Mouse (Mus musculus) left cerebral cortex, postnatal 10 days (tissue): ENCODE measurements at regions not wholly inside any gene's neighbourhood (a gene's known extent, or its start where the extent isn't known, plus 50 kb on each side); places are given as distances from the start of the nearest gene placed in this dataset.
A peak's percentile ranks its signal among the peaks of the same experiment; 100 is the strongest.

ENCODE experiments used
- DNase-seq, 2 experiments: peaks; one replicate each; pipeline ENCODE4 v3.0.0; 2021 to 2022; ENCODE audit warnings: low spot score in 2 of 2, mixed read lengths in 1 of 2; ENCODE audit errors: extremely low spot score in 1 of 2
- intact Hi-C: fragments of 180-260 bp; cut with DNase I; formaldehyde crosslinking; loops from one replicate; pipeline ENCODE4 v1.15.1; 2025

GRCm38 (mm10) chr11:117036977-117037376, 78.0 kb upstream of the Sec14l1 start:
- intact Hi-C loops: no loop called here
- DNase-seq: no peak

- intact Hi-C loops: no loop called here
- DNase-seq: no peak
Measured at GRCm38 (mm10) chr11:117038282-117039106, 76.5 kb upstream of the Sec14l1 start.

DNA sequence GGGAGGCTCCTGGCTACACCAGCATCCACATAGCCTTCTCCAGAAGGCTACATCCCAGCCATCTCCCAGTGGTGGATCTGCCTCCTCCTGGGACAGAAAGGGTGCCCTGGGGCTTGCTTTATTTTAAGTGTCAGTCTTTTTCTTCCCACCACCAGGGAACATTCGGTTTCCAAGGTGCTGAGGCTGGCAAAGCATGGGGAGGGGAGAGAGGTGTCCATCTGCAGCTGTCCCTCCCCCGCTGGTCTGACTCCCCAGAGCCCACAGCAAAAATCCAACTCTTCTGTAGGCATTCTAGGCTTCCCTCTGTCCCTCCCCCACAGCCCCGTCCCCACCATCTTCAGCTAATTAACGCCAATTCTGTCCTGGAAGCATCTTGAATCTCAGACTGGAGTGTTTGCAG, 74.1 kb upstream of the Sec14l1 start:
- intact Hi-C loops: loop anchor here (5.0 kb wide), 1 partner anchor 124 kb away; the partner anchor contains the start of gene Mgat5b
- no peak for DNase-seq

- intact Hi-C loops: loop anchor here (5.0 kb wide), 1 partner anchor 125 kb away; the partner anchor contains the start of gene Mgat5b
Measured at GRCm38 (mm10) chr11:117042336-117042735, 72.6 kb upstream of the Sec14l1 start.

GRCm38 (mm10) chr11:117043524-117043923, 71.4 kb upstream of the Sec14l1 start:
- intact Hi-C loops: loop anchor here (5.0 kb wide), 1 partner anchor 126 kb away; the partner anchor contains the start of gene Mgat5b
- peak in 1 of 2 experiments; percentile 73 for DNase-seq

More at GRCm38 (mm10) chr11:117042336-117042735, 72.6 kb upstream of the Sec14l1 start:
- DNase-seq: no peak

GRCm38 (mm10) chr11:117044731-117045130, 70.2 kb upstream of the Sec14l1 start:
- intact Hi-C loops: loop anchor here (5.0 kb wide), 1 partner anchor 127 kb away; the partner anchor contains the start of gene Mgat5b
- no peak for DNase-seq

- intact Hi-C loops: no loop called here
- no peak for DNase-seq
Measured at GRCm38 (mm10) chr11:117046636-117047035, 68.3 kb upstream of the Sec14l1 start.

DNA sequence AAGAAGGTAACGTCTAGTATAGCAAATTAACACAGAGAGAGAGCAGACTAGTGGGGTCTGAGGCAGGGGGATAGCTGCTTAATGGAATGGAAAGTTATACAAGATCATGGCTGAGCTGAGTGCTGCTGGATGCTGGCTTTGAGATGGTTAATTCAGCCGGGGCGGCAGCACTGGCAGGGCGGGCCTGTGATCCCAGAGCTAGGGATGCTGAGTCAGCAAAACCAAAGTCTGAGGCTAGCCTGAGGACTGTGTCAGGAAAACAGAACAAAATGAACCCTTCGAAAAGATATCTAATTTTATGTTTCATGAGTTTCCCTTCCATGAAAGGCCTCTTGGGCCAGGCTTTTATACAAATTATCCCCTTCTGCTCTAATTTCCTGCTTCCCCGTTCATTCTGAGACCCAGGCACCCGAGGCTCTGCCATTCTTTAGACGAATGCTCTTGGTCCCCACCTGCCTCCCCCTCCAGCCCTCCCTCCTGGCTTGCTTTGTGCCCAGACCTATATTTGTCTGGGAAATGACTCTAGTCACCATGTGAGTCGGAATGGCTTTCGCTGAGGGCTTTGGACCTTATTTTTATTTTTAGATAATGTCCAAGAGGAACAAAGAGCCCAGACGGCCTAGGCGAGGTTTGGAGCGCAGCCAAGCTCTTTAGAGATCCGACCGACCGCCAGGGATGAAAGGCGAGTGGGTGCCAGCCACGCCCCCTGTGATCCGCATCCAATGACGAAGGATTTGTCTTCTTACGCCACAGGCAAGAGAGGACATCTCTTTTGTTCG, 67.6 kb upstream of the Sec14l1 start:
- intact Hi-C loops: no loop called here
- DNase-seq: peak in 1 of 2 experiments; percentile 89

DNA sequence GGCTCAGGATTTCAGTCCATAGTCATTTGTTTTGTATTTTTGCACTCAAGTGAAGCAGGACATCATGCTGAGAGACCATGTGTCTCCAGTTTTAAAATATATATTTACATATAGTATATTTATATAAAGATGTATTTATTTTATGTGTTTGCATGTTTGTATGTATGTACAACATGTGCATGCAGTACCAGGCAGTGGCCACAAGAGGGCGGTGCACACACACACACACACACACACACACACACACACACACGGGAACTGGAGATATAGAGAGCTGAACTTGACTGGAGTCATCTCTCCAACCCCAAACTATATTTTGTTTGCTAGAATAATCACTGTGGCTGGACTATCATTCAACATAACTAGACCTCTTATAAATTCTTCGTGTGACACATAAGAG, 66.1 kb upstream of the Sec14l1 start:
- no peak for DNase-seq
- intact Hi-C loops: no loop called here

DNA sequence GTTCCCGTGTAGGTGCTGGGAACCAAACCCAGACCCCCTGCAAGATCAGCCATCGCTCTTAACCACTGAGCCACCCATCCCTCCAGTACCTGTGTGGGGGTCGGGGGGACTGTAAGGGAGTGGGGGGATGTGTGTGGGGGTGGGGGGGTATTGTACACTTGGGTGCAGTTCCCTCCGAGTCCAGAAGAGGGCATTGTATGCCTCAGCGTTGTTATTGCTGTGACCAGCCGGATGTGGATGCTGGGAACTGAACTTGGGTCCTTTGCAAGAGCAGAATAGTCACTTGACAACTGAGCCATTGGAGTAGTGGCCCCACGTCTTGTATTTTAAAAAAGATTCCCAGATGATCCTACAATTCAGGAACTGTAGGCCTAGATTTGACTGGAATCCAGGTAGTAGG, 64.2 kb upstream of the Sec14l1 start:
- intact Hi-C loops: no loop called here
- DNase-seq: no peak

DNA sequence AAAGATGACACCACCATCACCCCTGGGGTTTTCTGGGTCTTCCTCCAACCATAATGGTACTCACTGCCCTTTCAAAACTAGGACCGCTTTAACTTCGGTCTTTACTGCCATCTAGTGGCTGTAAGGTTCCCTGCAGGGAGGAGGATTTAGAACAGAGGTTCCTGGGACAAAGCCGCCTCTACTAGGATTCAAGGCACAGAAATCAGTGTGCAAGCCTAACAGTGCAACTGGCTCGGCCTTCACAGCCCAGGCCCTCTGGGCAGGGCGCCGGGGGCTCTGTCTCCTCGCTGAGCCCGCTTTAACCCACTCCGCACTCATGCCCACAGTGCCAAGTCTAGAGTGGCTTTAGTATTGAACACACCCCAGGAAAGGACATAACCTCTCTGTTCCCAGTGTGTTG, 58.0 kb upstream of the Sec14l1 start:
- DNase-seq: peak; percentile 65 to 81
- intact Hi-C loops: loop anchor here (2.0 to 5.0 kb wide), 3 partner anchors 138 to 415 kb away; partner anchors contain the start of gene Mgat5b

- DNase-seq: peak; percentile 52 to 54
- intact Hi-C loops: loop anchor here (2.0 to 5.0 kb wide), 3 partner anchors 139 to 415 kb away; partner anchors contain the start of gene Mgat5b
Measured at GRCm38 (mm10) chr11:117057451-117057850, 57.5 kb upstream of the Sec14l1 start.

- intact Hi-C loops: loop anchor here (5.0 kb wide), 1 partner anchor 417 kb away; no protein-coding TSS in a partner anchor
- no peak for DNase-seq
Measured at GRCm38 (mm10) chr11:117059120-117059519, 55.8 kb upstream of the Sec14l1 start.

DNA sequence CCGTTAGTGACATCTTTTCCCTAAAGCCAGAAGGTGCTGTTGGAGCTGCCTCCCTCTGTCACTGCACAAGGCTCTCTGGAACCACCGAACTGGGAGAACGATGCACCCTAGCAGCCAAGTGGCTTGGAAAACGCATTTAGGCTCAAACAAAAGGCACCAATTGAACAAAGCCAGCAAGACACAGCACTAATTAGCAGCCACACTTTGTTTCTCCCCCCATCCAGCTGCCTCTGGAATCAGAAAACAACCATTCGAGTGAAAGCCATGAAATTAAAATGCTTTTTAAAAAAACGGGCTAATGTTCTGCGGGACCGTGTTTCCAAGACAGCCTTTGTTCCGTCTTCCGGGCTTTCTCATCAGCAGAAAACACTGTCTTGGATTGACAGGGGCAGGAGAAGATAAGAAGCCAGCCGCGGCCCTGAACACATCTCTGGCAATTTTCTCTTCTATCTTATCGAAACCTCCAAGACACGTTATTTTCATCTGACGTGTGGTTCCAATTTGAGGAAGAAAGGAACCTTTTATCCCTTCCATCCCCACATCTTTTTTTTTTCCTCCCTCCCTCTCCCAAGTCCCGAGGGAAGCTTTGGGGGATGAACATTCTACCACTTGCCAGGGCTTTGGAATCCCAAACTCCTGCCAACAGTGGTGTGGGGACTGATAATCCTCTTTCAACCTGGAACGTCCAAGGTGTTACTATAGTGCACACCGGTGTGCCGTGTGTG, 54.8 kb upstream of the Sec14l1 start:
- peak in 1 of 2 experiments; percentile 45 for DNase-seq

DNA sequence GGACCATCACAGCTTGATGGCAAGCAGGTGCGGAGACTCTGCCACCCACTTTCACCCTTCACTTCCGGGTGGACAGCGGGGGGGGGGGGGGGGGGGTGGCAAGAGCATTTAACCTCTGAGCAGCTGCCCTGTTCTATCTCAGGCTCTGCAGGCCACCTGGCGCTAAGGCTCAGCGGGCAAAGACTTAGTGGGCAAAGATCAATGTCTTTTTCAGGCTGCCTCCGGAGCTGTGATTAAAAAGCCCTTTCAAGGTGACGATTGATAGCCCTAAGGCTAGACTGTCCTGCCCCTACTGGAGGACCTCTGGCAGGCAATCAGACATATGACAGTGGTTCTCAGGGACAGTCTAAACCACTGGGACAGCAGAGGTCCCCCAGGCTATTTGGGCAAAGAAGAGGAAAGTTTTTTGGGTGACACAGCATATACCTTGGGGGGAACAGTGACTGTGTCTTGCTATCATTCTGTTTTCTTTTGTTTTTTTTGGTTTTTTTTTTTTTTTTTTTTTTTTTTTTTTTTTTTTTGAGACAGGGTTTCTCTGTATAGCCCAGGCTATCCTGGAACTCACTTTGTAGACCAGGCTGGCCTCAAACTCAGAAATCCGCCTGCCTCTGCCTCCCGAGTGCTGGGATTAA, 54.1 kb upstream of the Sec14l1 start:
- intact Hi-C loops: no loop called here
- no peak for DNase-seq

More for the DNA sequence above, 54.8 kb upstream of the Sec14l1 start:
- intact Hi-C loops: loop anchor here (5.0 kb wide), 1 partner anchor 418 kb away; no protein-coding TSS in a partner anchor

- DNase-seq: no peak
- intact Hi-C loops: no loop called here
Measured at GRCm38 (mm10) chr11:117062772-117063499, 52.0 kb upstream of the Sec14l1 start.
